Mouse (Mus musculus) ES-E14 (cell line): ENCODE results near the gene Uba52. TPM values are rescaled to one million over a fixed set of nuclear protein-coding genes. Genes with fewer than 3 reads are reported as not detected.

Experiments
- DNase-seq: peaks from one replicate; pipeline ENCODE4 v3.0.0-alpha.2; 2013; ENCODE audit warnings: low read depth, low spot score
- H3K27ac ChIP-seq: 2 replicates; pipeline ENCODE4 v1.5.1; 2012; ENCODE audit warnings: low read depth, mild to moderate bottlenecking, low read length, moderate library complexity, mixed read lengths; ENCODE audit not compliant: poor library complexity, insufficient read depth, severe bottlenecking
- H3K36me3 ChIP-seq: 2 replicates; pipeline ENCODE4 v1.6.1; 2012; ENCODE audit warnings: mild to moderate bottlenecking, low read length, moderate library complexity, mixed read lengths; ENCODE audit not compliant: control insufficient read depth, poor library complexity, insufficient read depth, severe bottlenecking
- H3K4me1 ChIP-seq, 2 experiments: fragments of 150-350 bp in 1 of 2; sonication (generic) in 1 of 2; 2 replicates each; pipeline ENCODE4 v1.6.1; 2012; ENCODE audit warnings: low read length in 2 of 2, mild to moderate bottlenecking in 1 of 2, mixed read lengths in 1 of 2; ENCODE audit not compliant: control insufficient read depth in 2 of 2, insufficient read depth in 2 of 2, poor library complexity in 1 of 2
- H3K4me3 ChIP-seq, 2 experiments: fragments of 150-350 bp in 1 of 2; sonication (generic) in 1 of 2; 2 replicates each; pipeline ENCODE4 v1.5.1; 2012; ENCODE audit warnings: low read length in 2 of 2, low read depth in 1 of 2, mild to moderate bottlenecking in 1 of 2, mixed read lengths in 1 of 2; ENCODE audit not compliant: insufficient read depth in 1 of 2, poor library complexity in 1 of 2, severe bottlenecking in 1 of 2
- H3K9ac ChIP-seq: 2 replicates; pipeline ENCODE4 v1.6.1; 2012; ENCODE audit warnings: low read depth, mild to moderate bottlenecking, low read length, mixed read lengths; ENCODE audit not compliant: poor library complexity, insufficient read depth, severe bottlenecking
- H3K9me3 ChIP-seq: fragments of 150-350 bp; sonication (generic); 2 replicates; pipeline ENCODE4 v1.6.1; 2012; ENCODE audit warnings: low read depth, mild to moderate bottlenecking, low read length; ENCODE audit not compliant: control insufficient read depth, insufficient read depth
- CHD2 ChIP-seq: IDR thresholded peaks from 2 replicates; pipeline ENCODE4 v1.6.1; 2014; ENCODE audit warnings: mild to moderate bottlenecking, low read depth, low read length, inconsistent platforms
- HCFC1 ChIP-seq: IDR thresholded peaks from 2 replicates; pipeline ENCODE4 v1.6.1; 2012; ENCODE audit warnings: low read length, inconsistent platforms, borderline replicate concordance; ENCODE audit not compliant: insufficient read depth
- MAFK ChIP-seq: IDR thresholded peaks from 2 replicates; pipeline ENCODE4 v1.6.1; 2014; ENCODE audit warnings: mild to moderate bottlenecking, low read depth, low read length, inconsistent platforms; ENCODE audit not compliant: insufficient read depth
- ZC3H11A ChIP-seq: IDR thresholded peaks from 2 replicates; pipeline ENCODE4 v1.6.1; 2012; ENCODE audit warnings: low read depth, mild to moderate bottlenecking, inconsistent platforms, low read length, borderline replicate concordance
- ZNF384 ChIP-seq: IDR thresholded peaks from 2 replicates; pipeline ENCODE4 v1.6.1; 2012; ENCODE audit warnings: low read depth, low read length, inconsistent platforms
- in situ Hi-C, 2 experiments: fragments of 600-800 bp; cut with MboI; formaldehyde crosslinking; loops; one replicate each; pipeline ENCODE4 v1.15.1; 2025; ENCODE audit warnings: low sequenced_read_pairs in 2 of 2, inconsistent platforms in 1 of 2; ENCODE audit not compliant: unreplicated experiment in 2 of 2
- total RNA-seq: library from RNA; depleted of rRNA; stranded (reverse); fragments of 300-350 nt; gene quantifications from 2 replicates; pipeline ENCODE4 v1.2.3, GENCODE M21; 2012

Uba52 gene
- total RNA-seq, 1 experiment = 3,214 TPM

DNA sequence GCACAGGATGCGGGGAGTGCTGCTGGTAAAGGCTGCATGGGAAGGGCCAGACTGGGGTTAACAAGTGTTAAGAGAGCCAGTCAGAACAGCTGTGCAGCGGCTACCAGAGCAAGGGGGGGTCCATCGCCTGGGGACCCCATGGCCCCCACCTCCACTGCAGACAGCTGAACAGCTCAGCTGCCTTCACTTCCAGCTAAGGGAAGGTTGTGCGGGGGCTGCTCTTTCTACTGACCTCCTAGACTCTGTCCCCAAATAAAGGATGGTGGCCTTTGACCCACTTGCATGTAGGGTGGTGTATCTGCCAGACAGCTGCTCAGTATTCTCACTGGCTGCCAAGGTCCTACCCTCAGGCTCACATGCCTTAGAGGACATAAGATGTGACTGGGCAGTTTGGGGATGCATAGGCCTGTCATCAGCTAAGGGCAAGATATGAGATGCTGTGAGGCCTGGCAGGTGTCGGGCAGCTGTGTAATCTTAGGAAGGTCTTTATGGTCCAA lies 43.3 kb downstream of the Uba52 start:
- H3K9ac ChIP-seq = peak overlapping the region; percentile 17; the same call in 1 of the 2 replicates
- in situ Hi-C loops = no loop called here
- H3K27ac ChIP-seq = no peak overlapping the region
- H3K36me3 ChIP-seq = no peaks in the 10 kb centered on the region; the same call in 1 of the 2 replicates
- H3K4me1 ChIP-seq = peaks cover 3 to 12% of the 10 kb centered on the region in 2 experiments; a peak in 2 of 4 replicates
- no peak for DNase-seq
- TF ChIP-seq ZC3H11A (no peak), CHD2 (no peak), MAFK (no peak), ZNF384 (no peak), HCFC1 (no peak)
- H3K4me3 ChIP-seq = no peak overlapping the region
- H3K9me3 ChIP-seq = no peaks in the 10 kb centered on the region

DNA sequence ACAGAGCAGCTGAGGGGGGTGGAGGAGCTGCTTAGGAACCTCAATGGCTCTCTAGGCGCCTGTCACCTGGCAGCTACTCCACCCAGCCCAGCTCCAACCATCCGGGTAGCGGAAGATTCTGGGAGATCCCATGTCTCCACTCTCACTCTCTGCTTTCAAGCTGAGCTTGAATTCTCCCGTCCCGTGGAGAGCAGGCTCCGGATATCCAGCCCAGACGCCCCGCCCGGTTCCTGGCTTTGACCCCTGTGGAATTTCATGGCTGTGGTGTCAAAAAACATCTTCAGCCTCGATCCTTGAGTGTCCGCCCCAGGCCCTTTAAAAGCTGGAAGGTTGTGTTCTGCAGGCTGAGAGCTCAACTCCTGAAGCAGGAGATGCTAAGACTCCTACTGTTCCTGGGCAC lies 43.8 kb downstream of the Uba52 start:
- Histone ChIP-seq H3K4me3 (no peak overlapping the region), H3K4me1 (peaks cover 3 to 12% of the 10 kb centered on the region in 2 experiments; a peak in 2 of 4 replicates), H3K9me3 (no peaks in the 10 kb centered on the region), H3K36me3 (no peaks in the 10 kb centered on the region; the same call in 1 of the 2 replicates), H3K9ac (peak overlapping the region; percentile 17; the same call in 1 of the 2 replicates), H3K27ac (no peak overlapping the region)
- TF ChIP-seq ZC3H11A (no peak), ZNF384 (no peak), MAFK (no peak), CHD2 (no peak), HCFC1 (no peak)
- in situ Hi-C loops = no loop called here
- no peak for DNase-seq

DNA sequence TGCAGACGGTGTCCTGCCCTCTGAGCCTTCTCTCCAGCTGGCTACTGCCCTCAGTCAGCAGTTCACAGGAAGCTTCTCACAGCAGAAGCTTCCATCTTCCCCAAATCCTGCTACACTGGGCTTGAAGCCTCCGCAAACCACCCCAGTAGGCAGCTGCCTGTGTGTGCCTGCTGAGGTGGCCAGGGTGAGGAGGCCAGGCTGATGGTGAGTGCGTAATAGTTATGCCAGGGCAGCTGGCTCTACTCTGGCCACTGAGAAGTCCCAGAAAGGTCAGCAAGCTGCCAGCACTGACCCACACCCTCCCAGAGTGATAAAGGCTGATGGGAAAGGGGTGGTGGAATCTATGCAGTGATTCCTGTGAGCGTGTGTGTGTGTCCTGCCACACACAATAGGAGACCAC lies 44.3 kb downstream of the Uba52 start:
- DNase-seq = no peak
- Histone ChIP-seq H3K9me3 (no peaks in the 10 kb centered on the region), H3K4me3 (no peak overlapping the region), H3K9ac (no peak overlapping the region), H3K36me3 (no peaks in the 10 kb centered on the region; the same call in 1 of the 2 replicates), H3K4me1 (peaks cover 3 to 12% of the 10 kb centered on the region in 2 experiments; a peak in 2 of 4 replicates), H3K27ac (no peak overlapping the region)
- TF ChIP-seq ZC3H11A (no peak), CHD2 (no peak), ZNF384 (no peak), HCFC1 (no peak), MAFK (no peak)
- in situ Hi-C loops = no loop called here

DNA sequence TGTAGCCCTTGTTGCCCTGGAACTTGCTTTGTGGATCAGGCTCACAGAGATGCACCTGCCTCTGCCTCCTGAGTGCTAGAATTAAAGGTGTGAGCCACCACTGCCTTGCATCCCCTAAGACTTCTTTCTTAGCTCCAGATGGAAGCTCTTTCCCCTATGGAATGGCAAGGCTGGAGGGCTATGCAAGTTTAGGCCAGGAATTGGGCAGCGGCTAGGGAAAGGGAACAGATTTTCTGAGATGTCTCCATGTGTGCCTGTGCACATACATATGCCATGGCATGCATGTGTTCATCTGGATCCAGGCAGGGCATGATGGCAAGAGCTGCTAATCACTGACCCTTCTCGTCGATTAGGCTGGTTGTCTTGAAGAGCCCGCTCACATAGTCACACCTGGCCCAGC lies 44.9 kb downstream of the Uba52 start:
- in situ Hi-C loops = no loop called here
- Histone ChIP-seq H3K36me3 (no peaks in the 10 kb centered on the region; the same call in 1 of the 2 replicates), H3K9ac (no peak overlapping the region), H3K27ac (no peak overlapping the region), H3K4me3 (no peak overlapping the region), H3K4me1 (peaks cover 3 to 12% of the 10 kb centered on the region in 2 experiments; a peak in 2 of 4 replicates), H3K9me3 (no peaks in the 10 kb centered on the region)
- no peak for DNase-seq
- TF ChIP-seq CHD2 (no peak), HCFC1 (no peak), ZC3H11A (no peak), MAFK (no peak), ZNF384 (no peak)

DNA sequence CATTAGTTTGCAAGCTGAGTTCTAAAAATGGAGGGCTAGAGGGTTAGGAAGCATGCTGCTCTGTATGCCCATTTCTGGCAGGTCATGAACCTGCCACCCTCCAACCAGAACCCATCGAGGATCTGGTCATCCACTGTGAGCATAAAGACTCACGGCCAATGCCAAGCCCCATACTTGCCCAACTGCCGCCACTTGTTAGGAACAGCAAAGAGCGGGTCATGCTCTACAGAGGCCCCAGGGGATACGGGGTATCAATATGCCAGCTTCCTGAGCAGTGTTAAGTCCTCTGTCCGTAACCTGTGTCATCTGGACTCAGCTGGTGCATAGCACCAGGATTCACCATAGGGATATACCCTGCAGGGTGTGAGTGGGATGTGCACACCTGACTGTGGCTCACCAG lies 46.4 kb downstream of the Uba52 start:
- Histone ChIP-seq H3K9ac (no peak overlapping the region), H3K4me1 (peaks cover 3 to 6% of the 10 kb centered on the region in 2 experiments; a peak in 2 of 4 replicates), H3K27ac (no peak overlapping the region), H3K9me3 (no peaks in the 10 kb centered on the region), H3K4me3 (no peak overlapping the region), H3K36me3 (no peaks in the 10 kb centered on the region; the same call in 1 of the 2 replicates)
- TF ChIP-seq ZC3H11A = no peak
- in situ Hi-C loops = no loop called here
- no peak for DNase-seq
